Mouse (Mus musculus): ENCODE measurements at regions not wholly inside any gene's neighbourhood (a gene's known extent, or its start where the extent isn't known, plus 50 kb on each side); places are given as distances from the start of the nearest gene placed in this dataset.
A peak's percentile ranks its signal among the peaks of the same experiment; 100 is the strongest.

- H3K4me2 ChIP-seq: no peak overlapping the region
- H3K9me3 ChIP-seq (ENCODE audit: low read depth, low read length): no peaks in the 10 kb centered on the region
- H3K36me3 ChIP-seq (ENCODE audit: insufficient read depth): no peaks in the 10 kb centered on the region
- no peaks in the 10 kb centered on the region for H3K4me1 ChIP-seq (ENCODE audit: insufficient read depth)
- no peak overlapping the region for H3K9ac ChIP-seq
- no peak for TF ChIP-seq CTCF (IDR thresholded peaks at IDR 0.05; ENCODE audit: low read depth)
- H3K4me3 ChIP-seq (ENCODE audit: low read depth, low read length): no peak overlapping the region
- no peaks in the 10 kb centered on the region for H3K27me3 ChIP-seq (ENCODE audit: insufficient read depth, low read length)
- DNase-seq (no peak), ATAC-seq (ENCODE audit: insufficient read depth) (no peak)
- no peak overlapping the region for H3K27ac ChIP-seq (ENCODE audit: low read depth)
These were observed 88.5 kb upstream of the Rnf32 start for GRCm38 (mm10) chr5:29107276-29107675.

- Histone ChIP-seq H3K27me3 (ENCODE audit: insufficient read depth, low read length) (no peaks in the 10 kb centered on the region), H3K9me3 (ENCODE audit: low read depth, low read length) (no peaks in the 10 kb centered on the region), H3K36me3 (ENCODE audit: insufficient read depth) (no peaks in the 10 kb centered on the region), H3K4me2 (no peak overlapping the region), H3K4me1 (ENCODE audit: insufficient read depth) (no peaks in the 10 kb centered on the region), H3K4me3 (ENCODE audit: low read depth, low read length) (no peak overlapping the region), H3K9ac (no peak overlapping the region), H3K27ac (ENCODE audit: low read depth) (no peak overlapping the region)
- DNase-seq (peak; percentile 34), ATAC-seq (ENCODE audit: insufficient read depth) (peak; percentile 47)
- TF ChIP-seq CTCF (IDR thresholded peaks at IDR 0.05; ENCODE audit: low read depth): no peak
- WGBS: 62% methylated on average over 1 of the region's 1 CpGs
These were observed 112.5 kb upstream of the Rnf32 start for GRCm38 (mm10) chr5:29083288-29083687.

DNA sequence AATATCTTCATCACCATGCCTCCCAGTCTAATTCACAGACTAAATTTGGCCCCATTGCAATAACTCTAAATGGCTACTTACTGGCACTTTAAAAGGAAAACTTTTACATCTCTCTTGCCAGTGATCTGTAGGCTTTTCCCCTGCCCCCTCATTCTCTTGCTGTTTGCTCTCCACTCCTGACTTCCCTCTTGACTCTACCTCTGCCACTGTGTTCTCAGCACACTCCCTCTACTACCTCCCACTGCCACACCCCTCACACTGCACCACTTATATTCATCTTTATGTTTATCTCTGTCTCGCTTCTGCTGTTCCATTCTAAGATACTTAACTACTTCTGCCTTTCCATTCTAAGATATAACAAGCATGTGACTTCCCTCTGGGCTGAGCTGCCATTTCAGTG, 141.4 kb upstream of the Rnf32 start:
- no peak for DNase-seq
- H3K9ac ChIP-seq: no peak overlapping the region
- H3K27me3 ChIP-seq (ENCODE audit: insufficient read depth, low read length): no peaks in the 10 kb centered on the region
- no peak overlapping the region for H3K27ac ChIP-seq (ENCODE audit: low read depth)
- no peak overlapping the region for H3K4me2 ChIP-seq
- no peaks in the 10 kb centered on the region for H3K36me3 ChIP-seq (ENCODE audit: insufficient read depth)
- no peak overlapping the region for H3K4me3 ChIP-seq (ENCODE audit: low read depth, low read length)
- no peaks in the 10 kb centered on the region; the same call in 1 of the 2 replicates for H3K9me3 ChIP-seq (ENCODE audit: low read depth, low read length)
- no peaks in the 10 kb centered on the region for H3K4me1 ChIP-seq (ENCODE audit: insufficient read depth)
- WGBS: 42% methylated on average over 1 of the region's 1 CpGs
- no peak for TF ChIP-seq CTCF (IDR thresholded peaks at IDR 0.05; ENCODE audit: low read depth)
- no peak for ATAC-seq (ENCODE audit: insufficient read depth)

DNA sequence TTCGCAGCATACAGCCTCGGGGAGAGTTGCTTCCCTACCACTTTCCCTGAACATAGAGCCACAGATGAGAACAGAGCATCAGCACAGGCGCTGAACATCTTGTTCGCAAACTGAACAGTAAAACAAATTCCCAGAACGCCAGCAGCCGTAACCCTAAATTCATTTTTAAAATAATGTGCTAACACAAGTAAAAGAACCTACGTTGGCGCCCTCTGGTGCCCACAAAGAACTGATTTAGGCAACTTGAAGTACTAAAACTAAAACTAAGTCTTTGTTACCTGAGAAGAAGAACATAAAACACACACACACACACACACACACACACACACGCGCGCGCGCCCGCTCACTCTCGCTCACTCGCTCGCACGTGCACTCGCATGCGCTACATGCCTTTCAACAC, 159.2 kb upstream of the Rnf32 start:
- H3K9ac ChIP-seq: no peak overlapping the region
- no peaks in the 10 kb centered on the region for H3K27me3 ChIP-seq (ENCODE audit: insufficient read depth, low read length)
- no peak overlapping the region for H3K4me2 ChIP-seq
- H3K27ac ChIP-seq (ENCODE audit: low read depth): no peak overlapping the region
- peak; percentile 57 for TF ChIP-seq CTCF (IDR thresholded peaks at IDR 0.05; ENCODE audit: low read depth)
- H3K4me1 ChIP-seq (ENCODE audit: insufficient read depth): no peaks in the 10 kb centered on the region
- no peaks in the 10 kb centered on the region for H3K9me3 ChIP-seq (ENCODE audit: low read depth, low read length)
- DNase-seq: peak; percentile 80
- no peaks in the 10 kb centered on the region for H3K36me3 ChIP-seq (ENCODE audit: insufficient read depth)
- ATAC-seq (ENCODE audit: insufficient read depth): no peak
- WGBS: 53% methylated on average over 20 of the region's 20 CpGs
- no peak overlapping the region for H3K4me3 ChIP-seq (ENCODE audit: low read depth, low read length)

DNA sequence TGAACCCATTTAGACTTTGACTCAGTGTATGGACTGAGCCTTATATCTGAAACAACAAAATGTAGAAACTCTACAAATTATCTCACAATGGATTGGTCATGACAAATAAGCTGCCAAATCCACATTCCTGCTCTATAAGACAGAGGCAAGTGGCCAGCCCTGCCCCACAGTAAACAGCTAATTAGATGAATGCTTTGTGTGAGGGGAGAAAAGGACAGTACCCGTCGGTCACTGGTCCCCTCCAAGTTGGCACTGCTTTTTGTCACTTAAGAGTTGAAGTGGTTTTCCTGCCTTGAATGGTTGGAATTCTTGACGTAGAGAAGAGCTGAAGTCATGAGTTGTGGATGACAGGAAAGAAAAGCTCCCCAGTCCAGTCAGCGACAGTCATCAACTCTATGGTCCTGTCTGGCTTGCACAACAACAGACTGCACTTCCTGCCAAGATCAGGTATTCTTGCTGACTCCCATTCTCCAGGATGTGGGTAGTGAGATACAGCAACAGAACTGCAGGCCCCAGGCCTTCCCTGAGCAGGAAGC, 162.3 kb upstream of the Rnf32 start:
- H3K4me2 ChIP-seq: no peak overlapping the region
- H3K4me3 ChIP-seq (ENCODE audit: low read depth, low read length): no peak overlapping the region
- DNase-seq (peak; percentile 30), ATAC-seq (ENCODE audit: insufficient read depth) (no peak; the same call in 1 of the 2 replicates)
- no peak overlapping the region for H3K27ac ChIP-seq (ENCODE audit: low read depth)
- H3K27me3 ChIP-seq (ENCODE audit: insufficient read depth, low read length): no peaks in the 10 kb centered on the region
- no peaks in the 10 kb centered on the region for H3K36me3 ChIP-seq (ENCODE audit: insufficient read depth)
- no peaks in the 10 kb centered on the region for H3K9me3 ChIP-seq (ENCODE audit: low read depth, low read length)
- H3K4me1 ChIP-seq (ENCODE audit: insufficient read depth): no peaks in the 10 kb centered on the region
- no peak overlapping the region for H3K9ac ChIP-seq
- no peak for TF ChIP-seq CTCF (IDR thresholded peaks at IDR 0.05; ENCODE audit: low read depth)
- 41% methylated on average over 4 of the region's 4 CpGs for WGBS

- Histone ChIP-seq H3K4me3 (ENCODE audit: low read depth, low read length) (no peak overlapping the region), H3K4me2 (no peak overlapping the region), H3K9me3 (ENCODE audit: low read depth, low read length) (no peaks in the 10 kb centered on the region), H3K27me3 (ENCODE audit: insufficient read depth, low read length) (no peaks in the 10 kb centered on the region), H3K36me3 (ENCODE audit: insufficient read depth) (no peaks in the 10 kb centered on the region), H3K9ac (no peak overlapping the region), H3K4me1 (ENCODE audit: insufficient read depth) (no peaks in the 10 kb centered on the region), H3K27ac (ENCODE audit: low read depth) (no peak overlapping the region)
- peak; percentile 15 for DNase-seq
- WGBS: 5% methylated on average over 5 of the region's 5 CpGs
- TF ChIP-seq CTCF (IDR thresholded peaks at IDR 0.05; ENCODE audit: low read depth): no peak
- ATAC-seq (ENCODE audit: insufficient read depth): no peak
These were observed 165.3 kb upstream of the Rnf32 start for GRCm38 (mm10) chr5:29030525-29030924.

GRCm38 (mm10) chr5:29029957-29030356, 165.8 kb upstream of the Rnf32 start:
- whole genome bisulfite sequencing: 25% methylated on average over 5 of the region's 5 CpGs
- no peaks in the 10 kb centered on the region for H3K4me1 ChIP-seq (ENCODE audit: insufficient read depth)
- H3K9ac ChIP-seq: no peak overlapping the region
- H3K4me2 ChIP-seq: no peak overlapping the region
- H3K4me3 ChIP-seq (ENCODE audit: low read depth, low read length): no peak overlapping the region
- DNase-seq (no peak), ATAC-seq (ENCODE audit: insufficient read depth) (no peak)
- H3K36me3 ChIP-seq (ENCODE audit: insufficient read depth): no peaks in the 10 kb centered on the region
- no peaks in the 10 kb centered on the region for H3K27me3 ChIP-seq (ENCODE audit: insufficient read depth, low read length)
- TF ChIP-seq CTCF (IDR thresholded peaks at IDR 0.05; ENCODE audit: low read depth): no peak
- no peak overlapping the region for H3K27ac ChIP-seq (ENCODE audit: low read depth)
- no peaks in the 10 kb centered on the region for H3K9me3 ChIP-seq (ENCODE audit: low read depth, low read length)

DNA sequence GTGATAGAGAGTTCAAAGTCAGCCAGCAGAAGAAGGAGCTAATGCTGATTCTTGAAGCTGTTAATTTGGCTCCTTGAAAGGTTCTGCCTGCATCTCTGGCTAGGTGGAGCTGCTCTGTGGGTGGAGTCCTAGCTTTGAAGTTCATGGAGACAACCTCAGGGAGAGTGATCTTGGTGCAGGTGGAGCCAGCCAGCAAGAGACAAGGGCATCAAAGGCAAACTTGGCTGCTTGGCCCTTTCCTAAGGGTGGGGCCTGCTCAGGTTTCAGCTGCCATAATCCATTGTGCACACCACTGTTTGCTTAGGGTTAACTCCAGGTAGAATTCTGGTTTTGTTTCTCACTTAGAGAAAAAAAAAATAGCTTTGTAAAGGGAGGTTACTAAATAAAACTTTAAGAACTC, 170.7 kb upstream of the Rnf32 start:
- Histone ChIP-seq H3K9me3 (ENCODE audit: low read depth, low read length) (no peaks in the 10 kb centered on the region), H3K36me3 (ENCODE audit: insufficient read depth) (no peaks in the 10 kb centered on the region), H3K27ac (ENCODE audit: low read depth) (no peak overlapping the region), H3K4me2 (no peak overlapping the region), H3K27me3 (ENCODE audit: insufficient read depth, low read length) (no peaks in the 10 kb centered on the region), H3K4me3 (ENCODE audit: low read depth, low read length) (no peak overlapping the region), H3K4me1 (ENCODE audit: insufficient read depth) (no peaks in the 10 kb centered on the region), H3K9ac (no peak overlapping the region)
- no peak for TF ChIP-seq CTCF (IDR thresholded peaks at IDR 0.05; ENCODE audit: low read depth)
- DNase-seq (peak; percentile 7), ATAC-seq (ENCODE audit: insufficient read depth) (no peak; the same call in 1 of the 2 replicates)

All from lung, embryonic 14.5 days (tissue).